Mouse (Mus musculus) forebrain, postnatal 0 days (tissue): Measurements from ENCODE around the gene Ctdnep1. TPM values are rescaled to one million over a fixed set of nuclear protein-coding genes. Genes with fewer than 3 reads are reported as not detected.

Experiments
- ATAC-seq: fragments of 200-750 bp; cut with Nextera tagmentation; 2 replicates; pipeline ENCODE4 v1.8.0; 2017; ENCODE audit warnings: mild to moderate bottlenecking, moderate library complexity
- DNase-seq: peaks from one replicate; pipeline ENCODE4 v3.0.0-alpha.2; 2015
- H3K27ac ChIP-seq: fragments of 300-500 bp; sonication (generic); 2 replicates; pipeline ENCODE4 v1.5.1; 2014; ENCODE audit warnings: low read depth, mild to moderate bottlenecking, antibody characterized with exemption, low read length, moderate library complexity, mixed read lengths
- H3K27me3 ChIP-seq: fragments of 300-500 bp; sonication (generic); 2 replicates; pipeline ENCODE4 v1.6.1; 2014; ENCODE audit warnings: mild to moderate bottlenecking, low read length, mixed read lengths; ENCODE audit not compliant: insufficient read depth
- H3K36me3 ChIP-seq: fragments of 300-500 bp; sonication (generic); 2 replicates; pipeline ENCODE4 v1.6.1; 2014; ENCODE audit warnings: mild to moderate bottlenecking, moderate library complexity; ENCODE audit not compliant: insufficient read depth
- H3K4me1 ChIP-seq: fragments of 300-500 bp; sonication (generic); 2 replicates; pipeline ENCODE4 v1.6.1; 2014; ENCODE audit warnings: antibody characterized with exemption; ENCODE audit not compliant: insufficient read depth
- H3K4me2 ChIP-seq: fragments of 300-500 bp; sonication (generic); 2 replicates; pipeline ENCODE4 v1.6.1; 2014; ENCODE audit warnings: low read depth, mild to moderate bottlenecking, moderate library complexity
- H3K4me3 ChIP-seq: fragments of 300-500 bp; sonication (generic); 2 replicates; pipeline ENCODE4 v1.5.1; 2014; ENCODE audit warnings: low read depth, low read length, mixed read lengths
- H3K9ac ChIP-seq: fragments of 300-500 bp; sonication (generic); 2 replicates; pipeline ENCODE4 v1.6.1; 2014; ENCODE audit warnings: mild to moderate bottlenecking
- H3K9me3 ChIP-seq: fragments of 300-500 bp; sonication (generic); 2 replicates; pipeline ENCODE4 v1.6.1; 2016; ENCODE audit warnings: low read length
- CTCF ChIP-seq: sonication (generic); IDR thresholded peaks from 2 replicates; pipeline ENCODE4 v1.5.1; 2016; ENCODE audit warnings: antibody characterized with exemption, control low read depth, low read depth
- WGBS: fragments of 180-500 bp; shearing (Covaris S2); extraction: QIAGEN DNeasy Blood & Tissue Kit; methylation state at CpG from one replicate; pipeline ENCODE4 v1.1.7; 2014; 5-methylcytosine and 5-hydroxymethylcytosine counted together
- polyA plus RNA-seq: library from polyadenylated mRNA; unstranded; fragments of >200 nt; fragmentation: Nextera tagmentation; extraction: Ambion mirVana; gene quantifications from 2 replicates; pipeline ENCODE4 v1.2.1, GENCODE M21; 2015
- total RNA-seq: library from RNA; depleted of rRNA; stranded (reverse); fragments of >200 nt; gene quantifications from 2 replicates; pipeline ENCODE4 v1.2.3, GENCODE M21; 2014

Ctdnep1 gene
- total and polyA plus RNA-seq, 2 experiments from 2014 or later: 23.2 to 41.4 TPM

DNA sequence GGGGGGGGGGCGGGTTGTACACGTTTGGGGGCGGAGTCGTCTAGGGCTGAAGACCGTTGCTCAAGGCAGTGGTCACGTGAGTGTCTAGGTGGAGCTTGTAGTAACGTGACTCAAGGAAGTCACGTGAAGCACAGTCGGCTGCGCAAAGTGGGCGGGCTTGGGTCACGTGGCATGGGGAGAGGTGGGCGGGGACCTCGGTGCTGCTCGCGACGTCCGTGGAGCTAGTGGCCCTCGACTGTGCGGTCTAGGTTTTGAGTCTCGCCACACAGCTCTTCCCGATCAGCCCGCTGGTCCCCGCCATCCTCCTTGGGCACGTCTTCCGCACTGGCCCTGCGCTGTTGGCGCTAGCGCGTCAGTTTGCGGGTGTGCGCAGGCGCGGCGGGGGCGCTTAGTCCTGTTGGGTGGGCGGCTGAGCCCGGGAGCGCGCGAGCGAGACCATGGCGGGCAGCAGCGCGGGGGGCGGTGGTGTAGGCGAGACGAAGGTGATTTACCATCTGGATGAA lies 19.5 kb downstream of the Ctdnep1 start, which contains the start of gene Dvl2:
TSS of gene Dvl2 (plus strand) at position 200 of the 503 bp plus-strand sequence.
- Histone ChIP-seq H3K9me3 (no peaks in the 10 kb centered on the region), H3K36me3 (peaks cover 27% of the 10 kb centered on the region), H3K4me2 (peak within 1 kb of the TSS; percentile 74), H3K27ac (peak within 1 kb of the TSS; percentile 97), H3K4me3 (peak within 1 kb of the TSS; percentile 74), H3K9ac (peak within 1 kb of the TSS; percentile 77), H3K27me3 (no peaks in the 10 kb centered on the region), H3K4me1 (peaks cover 26% of the 10 kb centered on the region)
- under 1% methylated on average over 47 of the region's 48 CpGs for WGBS
- ATAC-seq (peak; percentile 81), DNase-seq (peak; percentile 97)
- TF ChIP-seq CTCF: no peak; the same call in 1 of the 2 replicates

DNA sequence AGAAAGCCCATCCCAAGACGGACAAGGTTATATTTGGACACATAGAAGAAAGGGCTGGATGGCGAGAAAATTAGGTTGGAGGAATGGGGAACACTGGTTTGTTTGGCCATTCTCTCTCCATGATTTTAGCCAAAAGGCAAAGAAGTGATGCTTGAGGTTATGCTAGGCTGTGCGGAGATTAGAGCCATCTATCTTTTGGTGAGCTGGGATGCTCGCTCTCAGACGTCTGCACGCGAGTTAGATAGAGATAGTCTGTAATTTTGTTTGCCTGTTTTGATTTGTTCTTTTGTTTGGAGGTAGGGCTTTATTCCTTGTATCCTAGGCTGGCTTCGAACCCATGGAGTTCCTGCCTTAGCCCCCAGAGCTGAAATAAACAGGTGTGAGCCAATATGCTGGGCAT lies 20.2 kb downstream of the Ctdnep1 start:
- Histone ChIP-seq H3K4me2 (peak overlapping the region; percentile 74), H3K27me3 (no peaks in the 10 kb centered on the region), H3K36me3 (peaks cover 35% of the 10 kb centered on the region), H3K4me1 (peaks cover 26% of the 10 kb centered on the region), H3K4me3 (peak overlapping the region; percentile 74), H3K9ac (peak overlapping the region; percentile 77), H3K27ac (peak overlapping the region; percentile 97), H3K9me3 (no peaks in the 10 kb centered on the region)
- DNase-seq (no peak), ATAC-seq (no peak)
- 12% methylated on average over 8 of the region's 8 CpGs for WGBS
- TF ChIP-seq CTCF: no peak

DNA sequence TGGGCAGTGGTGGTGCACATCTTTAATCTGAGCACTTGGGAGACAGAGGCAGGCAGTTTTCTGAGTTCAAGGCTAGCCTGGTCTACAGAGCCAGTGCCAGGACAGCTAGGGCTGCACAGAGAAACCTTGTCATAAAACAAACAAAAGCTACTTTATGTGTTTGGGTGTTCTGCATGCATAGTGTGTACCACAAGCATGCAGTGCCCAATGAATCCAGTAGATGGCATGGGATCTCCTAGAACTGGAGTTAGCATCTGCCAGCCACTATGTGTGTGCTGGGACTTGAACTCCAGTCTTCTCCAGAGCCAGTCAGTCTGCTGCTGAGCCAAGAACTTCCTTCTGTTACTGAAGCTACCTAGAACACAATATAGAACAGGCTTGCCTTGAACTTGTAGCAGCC lies 20.9 kb downstream of the Ctdnep1 start:
- H3K27ac ChIP-seq: no peak overlapping the region
- peaks cover 26% of the 10 kb centered on the region for H3K4me1 ChIP-seq
- peak; percentile 75 for TF ChIP-seq CTCF
- peak overlapping the region; percentile 77; the same call in 1 of the 2 replicates for H3K9ac ChIP-seq
- H3K36me3 ChIP-seq: peaks cover 41% of the 10 kb centered on the region
- no peaks in the 10 kb centered on the region for H3K27me3 ChIP-seq
- DNase-seq: peak; percentile 57
- peak overlapping the region; percentile 74 for H3K4me3 ChIP-seq
- peak overlapping the region; percentile 74 for H3K4me2 ChIP-seq
- ATAC-seq: no peak
- H3K9me3 ChIP-seq: no peaks in the 10 kb centered on the region

DNA sequence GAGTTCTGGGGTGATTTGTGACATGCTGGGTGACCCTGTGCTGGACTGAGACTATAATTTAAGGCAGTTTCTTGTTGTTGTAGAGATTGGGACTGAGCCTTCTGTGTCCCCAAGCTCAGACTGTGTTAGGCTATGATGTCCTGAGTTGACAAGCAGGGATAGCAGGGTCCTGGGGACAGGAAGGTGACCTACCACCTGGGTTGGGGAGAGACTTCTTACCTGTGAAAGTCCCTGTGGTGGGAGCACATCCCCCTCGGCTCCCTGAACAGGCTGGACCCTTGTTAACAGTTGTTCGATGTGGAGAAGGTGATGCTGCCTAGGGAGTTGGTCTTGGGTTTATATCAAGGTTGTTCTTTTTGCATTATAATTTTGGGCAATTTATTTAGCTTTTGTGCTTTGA lies 21.5 kb downstream of the Ctdnep1 start:
- H3K27ac ChIP-seq: no peak overlapping the region
- ATAC-seq (no peak), DNase-seq (no peak)
- H3K4me1 ChIP-seq: peaks cover 25% of the 10 kb centered on the region
- H3K9ac ChIP-seq: no peak overlapping the region; the same call in 1 of the 2 replicates
- 88% methylated on average over 2 of the region's 2 CpGs for WGBS
- H3K36me3 ChIP-seq: peaks cover 47% of the 10 kb centered on the region
- H3K9me3 ChIP-seq: no peaks in the 10 kb centered on the region
- TF ChIP-seq CTCF: no peak
- no peaks in the 10 kb centered on the region for H3K27me3 ChIP-seq
- H3K4me3 ChIP-seq: 0 out of 2 replicates have a peak overlapping the region, but pooled peaks have one; percentile 7
- H3K4me2 ChIP-seq: peak overlapping the region; percentile 74

DNA sequence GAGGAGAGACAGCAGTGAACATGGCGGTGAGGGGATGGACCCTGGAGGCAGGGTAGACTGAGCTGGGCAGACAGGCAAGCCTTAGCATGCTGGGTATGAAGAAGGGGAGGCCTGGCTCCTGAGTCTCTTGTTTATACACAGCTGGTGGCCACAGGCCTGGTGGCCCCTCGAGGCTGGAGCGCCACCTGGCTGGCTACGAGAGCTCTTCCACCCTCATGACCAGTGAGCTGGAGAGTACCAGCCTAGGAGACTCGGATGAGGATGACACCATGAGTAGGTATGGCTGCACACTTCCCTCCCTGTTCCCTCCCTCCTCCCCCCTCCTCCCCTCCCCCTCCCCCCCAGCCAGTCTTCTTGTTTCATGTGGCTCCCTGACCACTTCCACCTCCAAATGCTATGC lies 24.6 kb downstream of the Ctdnep1 start:
- no peaks in the 10 kb centered on the region for H3K27me3 ChIP-seq
- ATAC-seq: no peak
- no peak overlapping the region for H3K9ac ChIP-seq
- peak; percentile 40 for TF ChIP-seq CTCF
- no peak overlapping the region for H3K4me3 ChIP-seq
- H3K9me3 ChIP-seq: no peaks in the 10 kb centered on the region
- H3K36me3 ChIP-seq: peaks cover 58% of the 10 kb centered on the region
- DNase-seq: no peak
- 51% methylated on average over 5 of the region's 5 CpGs for WGBS
- H3K4me1 ChIP-seq: peaks cover 17% of the 10 kb centered on the region; the same call in 1 of the 2 replicates
- H3K27ac ChIP-seq: no peak overlapping the region
- H3K4me2 ChIP-seq: no peak overlapping the region

DNA sequence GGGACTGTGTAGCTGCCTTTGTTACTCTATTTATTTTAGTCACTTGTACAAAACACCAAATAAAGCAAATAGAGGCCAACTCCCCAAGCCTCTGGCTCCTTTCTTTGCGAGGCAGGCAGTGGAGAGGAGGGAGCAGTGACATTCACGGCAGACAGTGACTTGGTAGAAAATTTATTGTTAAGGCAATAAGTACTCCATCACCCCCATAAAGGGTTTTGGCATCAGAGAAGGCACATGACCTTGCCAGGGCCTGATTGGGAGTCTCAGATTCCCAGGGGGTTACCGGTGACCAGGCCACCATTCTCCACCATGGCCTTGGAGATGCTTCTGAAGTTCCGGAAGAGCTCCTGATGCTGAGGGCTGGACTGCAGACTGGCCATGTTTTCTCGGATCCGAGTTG lies 29.1 kb downstream of the Ctdnep1 start:
- 83% methylated on average over 6 of the region's 6 CpGs for WGBS
- no peak overlapping the region for H3K9ac ChIP-seq
- no peaks in the 10 kb centered on the region for H3K27me3 ChIP-seq
- ATAC-seq (no peak), DNase-seq (no peak)
- H3K4me1 ChIP-seq: peaks cover 7% of the 10 kb centered on the region; the same call in 1 of the 2 replicates
- H3K36me3 ChIP-seq: peaks cover 83% of the 10 kb centered on the region
- TF ChIP-seq CTCF: no peak
- no peak overlapping the region for H3K4me2 ChIP-seq
- no peak overlapping the region for H3K4me3 ChIP-seq
- no peaks in the 10 kb centered on the region for H3K9me3 ChIP-seq
- no peak overlapping the region for H3K27ac ChIP-seq

DNA sequence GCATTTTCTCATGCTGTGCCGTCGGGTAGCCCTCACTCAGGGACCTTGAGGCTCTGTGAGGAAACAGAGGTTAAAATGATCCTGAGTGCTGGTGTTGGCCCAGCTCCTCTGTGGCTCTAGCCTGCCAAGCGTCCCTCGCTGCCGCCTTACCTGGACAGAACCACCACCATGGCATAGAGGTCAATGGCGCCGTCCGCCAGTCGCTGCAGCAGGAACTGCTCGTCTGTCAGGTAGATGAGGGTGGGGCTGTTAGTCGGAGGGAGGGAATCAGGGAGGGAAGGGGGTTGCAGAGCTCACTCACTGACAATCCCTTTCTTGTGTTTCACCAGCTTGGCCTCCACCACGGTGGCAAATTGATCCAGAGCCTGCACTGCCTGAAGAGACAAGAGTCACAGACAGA lies 29.6 kb downstream of the Ctdnep1 start:
- WGBS: 93% methylated on average over 12 of the region's 12 CpGs
- Histone ChIP-seq H3K27ac (no peak overlapping the region), H3K4me2 (no peak overlapping the region), H3K4me1 (peaks cover 7% of the 10 kb centered on the region; the same call in 1 of the 2 replicates), H3K9me3 (no peaks in the 10 kb centered on the region), H3K27me3 (no peaks in the 10 kb centered on the region), H3K36me3 (peaks cover 78% of the 10 kb centered on the region), H3K9ac (no peak overlapping the region), H3K4me3 (no peak overlapping the region)
- TF ChIP-seq CTCF: no peak
- DNase-seq: no peak
- ATAC-seq: no peak
